Mouse (Mus musculus) erythroblast, embryonic 14.5 days (primary cell): Measurements from ENCODE around the gene Pwp2.

ENCODE experiments used
- GATA1 ChIP-seq: IDR thresholded peaks from 2 replicates; pipeline ENCODE4 v1.6.1; 2012; ENCODE audit warnings: low read length, inconsistent platforms, mixed read lengths
- TAL1 ChIP-seq: IDR thresholded peaks from 3 replicates; pipeline ENCODE4 v1.6.1; 2012; ENCODE audit warnings: low read length, inconsistent platforms, mixed read lengths

DNA sequence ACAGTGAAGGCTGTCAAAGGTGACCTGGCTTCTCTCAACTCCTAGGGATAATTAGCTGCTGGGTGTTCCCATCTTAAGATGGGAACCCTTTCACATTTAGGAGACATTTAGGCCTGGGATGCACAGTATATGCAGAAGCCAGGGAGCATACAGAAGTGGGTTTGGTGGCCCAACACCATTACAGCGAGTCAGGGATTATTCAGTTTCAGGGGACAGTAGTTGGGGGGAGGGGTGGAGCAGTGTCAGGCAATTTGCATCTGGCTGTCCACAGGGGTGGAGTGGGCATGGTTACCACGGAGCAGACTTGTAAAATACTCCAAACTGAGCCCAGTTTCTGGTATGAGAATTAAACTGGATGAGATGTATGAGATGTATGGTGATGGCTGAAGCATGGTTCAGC, 14.5 kb downstream of the Pwp2 start:
- no peak for TF ChIP-seq GATA1
- no peak for TF ChIP-seq TAL1
